In genomic region chr13:106844928-106845327, GRCm38 (mm10) we compare ENCODE assay signal across 24 mouse cellular contexts.
"Had no signal": no experiment of that assay in that cellular context is flagged by ENCODE, and none has a peak within 500 bp of the region (broad histone marks: within the 10 kb centered on the region; RNA-seq: fewer than 3 reads in every experiment).

No protein-coding gene starts in this region.

- H3K4me1 ChIP-seq: intestine, embryonic 15.5 days; kidney, embryonic 15.5 days; limb, embryonic 12.5 days; limb, embryonic 15.5 days; lung, embryonic 15.5 days; midbrain, embryonic 10.5 days; midbrain, embryonic 13.5 days; neural tube, embryonic 13.5 days; stomach, embryonic 15.5 days had no signal

- ATAC-seq: intestine, embryonic 15.5 days; midbrain, embryonic 13.5 days; midbrain, embryonic 16.5 days had no signal

- DNase-seq: kidney, adult 11 months; kidney, adult 8-10 months; kidney, postnatal 10 days; kidney, postnatal 36 days; layer of hippocampus, postnatal 36 days; left cerebral cortex, postnatal 4 days; lung, postnatal 10 days; lung, postnatal 4 days; retina, postnatal 1 day; right cerebral cortex, postnatal 25 days; spleen, adult 18-20 months; thymus, postnatal 25 days had no signal

- H3K36me3 ChIP-seq: intestine, embryonic 15.5 days; stomach, embryonic 15.5 days had no signal

- H3K4me2 ChIP-seq: intestine, embryonic 15.5 days; kidney, embryonic 15.5 days; limb, embryonic 12.5 days; limb, embryonic 15.5 days; lung, embryonic 15.5 days; midbrain, embryonic 13.5 days; neural tube, embryonic 13.5 days; stomach, embryonic 15.5 days had no signal

- H3K9me3 ChIP-seq: intestine, embryonic 15.5 days; kidney, embryonic 15.5 days; limb, embryonic 12.5 days; limb, embryonic 15.5 days; lung, embryonic 15.5 days; midbrain, embryonic 10.5 days; midbrain, embryonic 13.5 days; neural tube, embryonic 13.5 days; stomach, embryonic 15.5 days had no signal

- H3K27me3 ChIP-seq: intestine, embryonic 15.5 days; kidney, embryonic 15.5 days; limb, embryonic 12.5 days; limb, embryonic 15.5 days; lung, embryonic 15.5 days; midbrain, embryonic 13.5 days; neural tube, embryonic 13.5 days; stomach, embryonic 15.5 days had no signal

- H3K9ac ChIP-seq: intestine, embryonic 15.5 days; kidney, embryonic 15.5 days; limb, embryonic 12.5 days; limb, embryonic 15.5 days; lung, embryonic 15.5 days; midbrain, embryonic 13.5 days; neural tube, embryonic 13.5 days; stomach, embryonic 15.5 days had no signal

- H3K27ac ChIP-seq: intestine, embryonic 15.5 days; kidney, embryonic 15.5 days; left cerebral cortex, adult 2 months; limb, embryonic 12.5 days; limb, embryonic 15.5 days; lung, embryonic 15.5 days; midbrain, embryonic 10.5 days; midbrain, embryonic 13.5 days; neural tube, embryonic 13.5 days; stomach, embryonic 15.5 days had no signal

- H3K4me3 ChIP-seq: intestine, embryonic 15.5 days; kidney, embryonic 15.5 days; left cerebral cortex, adult 2 months; limb, embryonic 12.5 days; limb, embryonic 15.5 days; lung, embryonic 15.5 days; midbrain, embryonic 10.5 days; midbrain, embryonic 13.5 days; myocyte; neural tube, embryonic 13.5 days; stomach, embryonic 15.5 days had no signal
